Mouse (Mus musculus) lung, postnatal 25 days (tissue): Measurements from ENCODE around the gene Slc7a3.
"Not testable (repeated sequence)": the region's sequence is repeated elsewhere in the genome, so short reads cannot be mapped to it uniquely, and the experiment has no call there.

ENCODE experiments used
- DNase-seq: peaks from one replicate; pipeline ENCODE4 v3.0.0; 2022; ENCODE audit warnings: low spot score

The Slc7a3 gene

DNA sequence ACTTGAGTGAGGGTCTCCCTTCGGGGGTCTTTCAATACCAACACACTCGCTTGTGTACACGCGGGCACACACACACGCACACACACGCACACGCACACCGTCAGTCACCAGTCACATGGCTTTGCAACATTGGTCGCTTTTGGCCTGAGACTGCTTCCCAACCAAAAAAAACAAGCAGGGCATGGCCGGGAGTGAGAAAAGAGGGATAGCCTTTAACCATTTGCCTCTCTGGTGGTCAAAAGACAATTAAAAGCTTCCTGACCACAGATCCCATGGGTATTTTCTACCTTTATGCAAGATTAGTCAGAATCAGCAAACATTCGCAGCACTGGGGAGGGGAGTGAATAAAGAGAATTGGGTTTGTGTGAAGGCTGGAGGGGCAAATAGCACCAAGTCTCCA is at the start of gene Slc7a3:
Gene Slc7a3 (minus strand): TSS at position 101 of the 400 bp plus-strand sequence.
- no peak for DNase-seq

DNA sequence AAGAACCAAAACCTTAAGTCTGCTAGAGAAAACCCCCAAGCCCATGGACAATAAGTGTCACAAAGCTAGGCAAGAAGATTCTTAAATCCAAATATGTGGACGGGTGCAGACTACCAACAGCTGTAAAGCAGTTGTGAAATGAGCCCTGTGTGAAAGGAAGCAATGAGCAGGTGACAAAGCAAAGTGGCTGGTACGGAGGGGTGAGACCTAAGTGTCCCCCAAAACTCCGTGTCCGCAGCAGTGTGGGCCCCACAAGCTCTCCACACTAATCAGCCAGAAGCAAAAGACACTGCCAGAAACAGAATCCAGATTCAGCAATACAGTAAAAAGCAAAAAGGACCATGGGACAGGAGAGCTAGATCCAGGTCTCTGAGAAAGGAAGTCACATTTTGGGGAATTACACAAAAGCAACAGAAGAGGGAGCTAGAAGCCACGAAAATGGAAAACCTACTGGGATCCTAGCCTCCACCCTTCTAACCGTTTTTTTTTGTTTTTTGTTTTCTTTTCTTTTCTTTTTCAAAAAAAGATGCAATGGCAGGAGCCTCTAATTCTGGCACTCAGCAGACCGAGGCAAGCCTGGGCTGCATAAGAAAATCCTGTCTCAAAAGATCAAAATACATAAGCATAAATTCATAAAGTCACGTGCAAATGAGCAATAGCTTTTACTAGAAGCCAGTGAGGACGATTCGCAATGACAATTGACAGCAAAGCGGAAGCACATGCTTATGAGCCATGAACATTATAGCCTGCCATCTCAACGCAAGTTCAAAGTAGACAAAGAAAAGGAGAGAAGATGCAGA is 46.4 kb upstream of the Slc7a3 start:
- peak; percentile 29 for DNase-seq

DNA sequence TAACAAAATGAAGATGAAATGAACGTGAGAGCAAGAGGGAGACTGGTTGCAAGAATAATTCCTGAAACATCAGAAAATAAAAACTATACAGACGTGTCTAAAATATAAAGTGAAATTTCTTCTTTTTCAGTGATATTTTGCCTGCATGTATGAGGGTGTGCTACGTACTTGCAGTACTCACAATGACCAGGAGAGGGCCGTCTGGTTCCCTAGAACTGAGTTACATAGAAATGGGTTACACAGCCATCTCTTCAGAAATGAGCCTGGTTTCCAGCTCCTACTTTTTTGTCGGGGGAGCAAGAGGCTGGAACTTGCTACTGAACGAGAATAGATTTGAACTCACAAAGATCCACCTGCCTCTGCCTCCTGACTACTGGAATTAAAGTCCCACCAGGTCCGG is 45.2 kb upstream of the Slc7a3 start:
- peak; percentile 62 for DNase-seq

DNA sequence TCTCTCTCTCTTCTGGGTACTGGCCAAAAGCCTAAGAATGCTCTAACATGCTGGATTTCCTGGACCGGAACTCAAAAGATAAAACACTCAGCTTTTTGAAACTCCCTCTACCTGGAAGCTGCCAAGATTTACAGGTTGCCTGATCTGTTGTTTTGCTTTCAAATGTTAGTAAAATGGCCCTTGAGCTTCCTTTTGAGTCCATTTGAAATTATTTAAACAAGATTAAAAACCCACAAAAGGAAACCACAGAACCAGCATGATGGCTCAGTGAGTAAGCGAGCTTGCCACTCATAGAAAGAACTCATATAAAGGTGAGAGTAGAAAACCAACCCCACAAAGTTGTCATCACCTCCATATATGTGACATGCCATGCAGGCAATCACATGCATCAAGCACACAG is 42.7 kb upstream of the Slc7a3 start:
- peak; percentile 17 for DNase-seq

DNA sequence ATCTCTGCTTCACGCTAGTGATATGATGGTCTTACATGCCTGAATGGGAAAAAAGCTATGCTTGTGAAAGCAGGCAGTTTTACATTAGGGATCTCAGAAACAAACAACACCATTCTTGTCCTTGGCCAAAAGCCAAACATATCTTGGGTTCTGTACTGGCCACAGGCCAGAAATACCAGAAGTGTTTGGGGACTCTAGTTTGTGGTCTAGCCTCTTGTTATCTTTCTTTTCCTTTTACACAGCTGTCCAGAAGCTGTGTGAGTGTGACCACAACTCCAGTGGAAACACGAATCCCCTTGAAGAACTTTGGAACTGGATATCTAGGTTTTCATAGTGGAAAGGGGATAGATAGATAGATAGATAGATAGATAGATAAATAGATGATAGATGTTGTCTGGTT is 41.2 kb upstream of the Slc7a3 start:
- DNase-seq = no peak

DNA sequence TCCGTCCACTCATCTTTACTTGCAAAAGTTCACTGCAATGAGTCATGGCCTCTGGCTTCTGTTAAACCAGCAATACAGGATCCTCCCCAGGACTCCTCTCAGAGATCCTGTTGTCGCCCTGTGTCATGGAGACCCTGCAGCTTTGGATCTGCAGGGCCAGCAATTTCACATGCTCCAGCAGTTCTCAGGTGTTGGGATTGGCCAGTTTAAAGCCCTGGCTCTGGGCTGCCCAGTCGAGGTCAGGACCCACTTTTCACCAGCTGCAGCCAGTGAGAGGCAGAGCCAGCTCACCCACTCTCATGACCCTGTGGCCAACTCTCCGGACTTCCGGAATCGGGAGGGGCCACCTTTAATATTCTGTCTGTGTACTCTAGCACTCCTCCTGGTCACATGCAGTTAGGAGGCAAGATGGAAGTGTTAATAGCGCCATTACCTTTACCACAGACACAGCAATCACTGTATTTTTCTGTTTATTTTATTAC is 40.7 kb upstream of the Slc7a3 start:
- no peak for DNase-seq

DNA sequence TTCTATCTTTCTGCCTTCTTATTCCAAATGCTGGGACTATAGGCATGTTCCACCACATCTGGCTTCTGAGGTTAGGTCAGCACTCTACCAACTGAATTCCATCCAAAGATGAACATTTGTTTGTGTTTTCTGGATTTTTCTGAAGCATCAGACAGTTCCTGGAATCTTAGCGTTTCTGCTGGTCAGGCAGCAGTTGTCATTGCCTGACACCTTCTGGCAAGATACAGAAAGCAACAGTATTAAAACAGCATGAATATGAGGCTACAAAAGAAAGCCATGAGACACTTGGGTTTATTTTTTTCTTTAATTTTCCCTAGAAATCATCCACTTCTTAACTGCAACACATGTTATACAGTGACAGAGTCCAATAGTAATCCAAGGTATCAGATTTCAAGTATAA is 34.7 kb upstream of the Slc7a3 start:
- DNase-seq = no peak

DNA sequence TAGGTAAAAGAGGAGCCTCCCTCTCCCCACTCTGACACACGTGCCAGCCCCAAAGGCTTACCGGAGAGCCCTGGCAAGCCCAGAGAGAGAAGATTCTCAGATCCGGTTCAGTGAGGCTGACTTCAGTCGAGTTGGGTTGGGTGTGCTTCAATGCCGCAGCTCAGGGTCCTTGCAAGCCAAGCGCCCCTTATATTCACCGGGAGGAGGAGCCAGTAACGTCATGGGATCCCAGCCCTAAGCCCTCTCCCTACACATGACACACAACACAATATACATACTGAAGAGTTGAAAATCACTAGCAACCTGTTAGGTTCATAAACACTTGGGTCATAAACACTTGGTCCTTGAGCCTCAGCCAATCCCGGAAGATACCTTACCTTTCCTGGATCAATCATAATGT is 609 bp downstream of the Slc7a3 start:
- not testable (repeated sequence) for DNase-seq

DNA sequence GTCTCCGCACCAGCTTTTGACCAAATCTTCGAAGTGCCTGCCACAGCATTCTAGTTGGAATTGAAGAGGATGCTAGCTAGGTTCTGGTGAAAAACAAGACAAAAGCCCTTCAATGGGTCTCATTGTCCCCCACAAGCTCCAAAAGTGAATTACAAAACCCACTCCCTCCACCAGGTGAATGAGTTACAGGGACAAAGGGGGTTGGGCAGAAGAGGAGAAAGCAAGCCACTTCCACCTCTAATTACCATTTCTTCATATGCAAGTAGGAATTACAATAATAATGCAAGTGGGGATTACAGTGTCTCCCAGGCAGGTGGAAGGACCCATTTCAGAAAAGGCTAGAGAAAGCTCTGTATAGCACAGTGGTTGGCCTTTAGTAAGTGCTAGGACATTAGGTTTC is 1.6 kb downstream of the Slc7a3 start:
- DNase-seq = no peak

DNA sequence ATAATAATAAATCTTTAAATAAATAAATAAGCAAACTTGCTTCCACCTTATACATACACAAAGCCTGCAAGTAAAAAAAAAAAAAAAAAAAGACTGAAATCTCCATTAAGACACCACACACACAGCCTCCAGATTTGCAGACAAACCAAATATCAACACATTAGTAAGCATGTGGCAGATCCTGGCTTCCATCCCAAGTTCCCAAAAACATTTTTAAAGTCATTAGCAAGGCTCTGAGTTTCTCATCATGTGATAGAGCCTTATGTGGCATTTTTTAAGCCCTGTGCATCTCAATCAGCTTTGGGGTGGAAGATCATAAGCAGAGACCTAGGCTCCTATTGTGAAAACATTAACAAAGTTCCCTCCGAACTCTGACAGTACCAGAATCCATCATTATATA is 20.6 kb downstream of the Slc7a3 start:
- no peak for DNase-seq

DNA sequence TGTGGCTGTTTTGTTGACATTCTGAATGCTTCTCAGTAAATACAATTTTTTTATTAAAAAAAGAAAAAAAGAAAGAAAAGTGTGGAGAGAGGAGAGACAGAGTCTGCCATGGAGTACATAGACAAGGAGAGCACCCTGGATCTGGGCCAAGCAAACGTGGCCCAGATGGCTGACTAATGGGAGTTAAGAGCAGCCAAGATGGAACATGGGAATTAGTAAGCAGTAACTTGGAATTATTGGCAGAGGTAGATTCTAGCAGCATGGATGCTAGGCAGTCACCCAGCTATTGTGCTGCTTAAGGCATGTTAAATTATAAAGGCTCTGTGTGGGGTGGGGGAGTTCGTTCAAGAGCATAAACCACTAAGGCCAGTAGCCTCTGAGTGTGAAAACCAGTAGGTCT is 22.3 kb downstream of the Slc7a3 start:
- no peak for DNase-seq

DNA sequence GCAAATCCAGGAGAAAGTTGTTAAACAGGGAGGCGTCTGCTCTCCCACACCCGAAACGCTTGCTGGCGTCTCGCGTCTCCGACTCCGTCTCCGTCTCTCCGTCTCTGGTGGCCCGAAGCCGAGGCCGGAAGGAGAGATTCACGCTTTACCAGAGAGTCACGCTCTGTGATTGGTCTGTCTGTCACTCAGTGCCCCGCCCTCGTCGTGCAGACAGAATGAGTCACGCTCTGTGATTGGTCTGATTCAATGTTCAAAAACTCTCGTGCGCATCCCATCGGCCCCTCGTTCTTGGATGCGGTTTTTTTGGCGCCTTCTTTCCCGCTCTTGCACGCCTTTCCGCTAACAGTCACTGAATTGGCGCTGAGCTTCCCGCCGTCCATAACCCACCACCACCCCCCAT is 26.3 kb downstream of the Slc7a3 start, which contains the start of gene Tex11:
Gene Tex11 (minus strand): TSS at position 127 of the 400 bp plus-strand sequence.
- DNase-seq = no peak
